Mouse (Mus musculus) adrenal gland, postnatal 25 days (tissue): Measurements from ENCODE around the gene Unc80. TPM values are rescaled to one million over a fixed set of nuclear protein-coding genes. Genes with fewer than 3 reads are reported as not detected.
"Not testable (repeated sequence)": the region's sequence is repeated elsewhere in the genome, so short reads cannot be mapped to it uniquely, and the experiment has no call there.

Experiments used
- DNase-seq: peaks from one replicate; pipeline ENCODE4 v3.0.0; 2021; ENCODE audit warnings: mixed read lengths
- total RNA-seq: library from RNA; stranded (reverse); gene quantifications from 2 replicates; pipeline ENCODE4 v1.2.3, GENCODE M21; 2021

The Unc80 gene
- total RNA-seq, 1 experiment from 2014 or later = 13.5 TPM

DNA sequence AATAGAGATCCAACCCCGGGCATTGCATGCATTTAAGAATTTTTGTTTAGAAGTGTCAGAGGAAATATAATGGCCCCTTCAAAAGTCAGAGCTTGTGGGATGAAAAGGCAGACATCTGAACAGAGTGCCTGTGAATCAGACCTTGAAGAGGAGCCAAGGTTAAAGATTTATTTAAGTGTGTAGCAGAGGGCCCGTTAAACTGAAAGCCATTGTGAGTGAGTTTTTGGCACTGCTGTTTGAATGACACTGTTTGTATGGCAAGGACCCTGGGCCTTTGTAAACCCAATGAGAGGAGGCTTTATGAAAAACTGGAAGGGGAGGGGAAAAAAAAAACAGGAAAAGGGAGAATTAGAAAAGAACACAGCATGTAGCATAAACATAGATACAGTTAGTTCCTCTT lies 170.0 kb downstream of the Unc80 start:
- DNase-seq = no peak

GRCm38 (mm10) chr1:66646894-66647293 lies 178.7 kb downstream of the Unc80 start:
- peak; percentile 50 for DNase-seq

- no peak for DNase-seq
Observed at GRCm38 (mm10) chr1:66649568-66649967, 181.4 kb downstream of the Unc80 start.

GRCm38 (mm10) chr1:66650006-66650405 lies 181.8 kb downstream of the Unc80 start:
- DNase-seq = no peak

GRCm38 (mm10) chr1:66655119-66655746 lies 187.1 kb downstream of the Unc80 start:
- DNase-seq = no peak

DNA sequence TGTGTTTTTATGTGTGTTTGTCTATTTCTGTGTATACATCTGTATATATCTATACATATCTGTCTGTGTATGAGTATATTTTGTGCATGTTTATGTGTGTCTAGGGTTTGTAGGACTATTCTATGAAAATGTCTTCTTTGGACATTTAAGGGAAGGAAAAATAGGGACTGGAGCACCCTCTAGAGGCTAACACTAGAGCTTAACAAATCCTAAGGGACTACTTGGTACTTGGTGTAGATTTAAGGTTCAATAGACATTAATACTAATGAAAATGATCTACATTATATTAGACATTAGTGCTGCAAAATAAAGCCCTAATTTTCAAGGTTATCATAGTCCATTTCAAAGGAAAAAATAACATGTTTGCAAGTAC lies 187.6 kb downstream of the Unc80 start:
- no peak for DNase-seq

GRCm38 (mm10) chr1:66671475-66671874 lies 203.3 kb downstream of the Unc80 start:
- no peak for DNase-seq

- no peak for DNase-seq
Observed at GRCm38 (mm10) chr1:66672812-66673211, 204.6 kb downstream of the Unc80 start.

DNA sequence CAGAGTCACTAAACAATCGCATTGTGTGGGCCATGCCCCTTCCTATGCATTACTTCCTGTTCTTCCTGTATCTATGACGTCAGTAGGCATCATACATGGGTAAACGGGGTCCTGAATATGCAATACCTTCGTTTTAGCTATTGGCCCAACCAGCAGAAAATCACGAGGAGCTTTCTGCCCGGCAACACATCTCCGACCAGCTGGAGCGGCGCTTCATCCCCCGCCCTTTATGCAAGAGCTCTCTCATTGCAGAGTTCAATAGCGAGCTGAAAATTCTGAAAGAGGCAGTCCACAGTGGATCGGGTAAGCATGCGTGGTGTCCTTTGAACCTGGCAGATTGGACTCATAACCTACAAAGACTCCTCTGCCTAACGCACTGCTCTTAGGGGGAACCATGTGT lies 209.8 kb downstream of the Unc80 start:
- DNase-seq = no peak

DNA sequence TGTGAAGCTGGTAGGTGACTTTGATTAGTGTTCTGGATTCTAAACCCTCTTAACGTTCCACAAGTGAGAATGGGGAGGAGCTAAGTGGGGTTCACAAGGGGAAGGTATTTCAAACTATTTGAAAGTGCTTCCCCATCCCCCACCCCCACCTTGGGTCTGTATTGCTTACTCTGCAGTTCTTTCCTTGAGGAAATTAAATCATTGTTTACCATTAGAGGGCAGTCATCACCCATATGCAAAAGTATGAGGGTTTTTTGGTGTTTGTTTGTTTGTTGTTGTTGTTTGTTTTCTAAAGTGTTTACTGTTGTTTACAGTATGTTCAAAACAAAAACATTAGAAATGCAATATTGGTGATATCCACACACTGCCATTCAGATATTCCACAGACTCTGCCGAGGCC lies 210.5 kb downstream of the Unc80 start:
- no peak for DNase-seq

GRCm38 (mm10) chr1:66682974-66683373 lies 214.8 kb downstream of the Unc80 start:
- DNase-seq = no peak

GRCm38 (mm10) chr1:66691772-66692171 lies 223.6 kb downstream of the Unc80 start:
- DNase-seq = no peak

DNA sequence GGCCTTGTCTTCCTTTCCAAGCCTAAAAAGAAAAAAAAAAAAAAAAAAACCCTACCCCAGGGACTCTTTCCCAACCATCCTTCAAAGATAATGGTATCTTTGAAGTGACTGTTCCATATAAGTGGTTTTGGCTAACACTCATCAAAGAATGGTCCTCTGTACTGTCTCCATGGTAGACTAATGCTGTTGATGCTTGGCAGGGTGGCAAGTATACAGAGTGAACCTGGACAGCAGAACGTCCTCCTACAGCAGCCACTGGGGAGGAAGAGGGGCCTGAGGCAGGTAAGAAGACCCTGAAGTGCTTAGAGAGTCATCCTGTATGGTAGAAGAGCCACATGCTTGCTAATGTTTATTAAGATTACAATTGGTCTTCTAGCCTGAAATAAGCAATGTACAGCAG lies 224.1 kb downstream of the Unc80 start:
- DNase-seq = no peak

DNA sequence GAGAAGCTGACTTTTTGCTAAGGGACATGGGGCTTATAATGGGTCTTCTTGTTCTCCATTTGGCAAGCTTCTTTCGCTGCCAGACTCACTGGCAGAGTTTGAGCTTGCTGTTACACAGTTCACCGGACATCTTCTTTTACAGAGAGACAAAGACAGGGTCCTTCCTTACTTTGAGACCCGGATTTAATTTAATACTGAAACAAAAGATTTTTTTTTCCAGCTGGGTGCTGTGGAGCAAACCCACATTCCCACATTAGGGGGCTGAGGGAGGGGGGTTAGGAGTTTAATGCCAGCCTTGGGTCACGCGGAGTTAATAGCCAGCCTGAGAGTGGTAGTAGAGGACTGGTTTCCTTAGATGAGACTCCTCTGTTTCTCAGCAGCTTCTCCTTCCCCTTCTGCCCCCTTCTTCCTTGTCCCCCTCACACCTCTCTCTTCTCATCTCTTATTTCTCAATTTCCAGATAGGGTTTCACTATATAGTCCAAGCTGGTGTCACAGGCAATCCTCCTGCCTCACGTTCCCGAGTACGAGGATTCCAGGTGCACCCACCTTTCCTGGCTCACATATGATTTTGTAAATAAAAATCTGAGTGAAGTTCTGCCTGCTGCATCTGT lies 224.7 kb downstream of the Unc80 start:
- DNase-seq = no peak

- no peak for DNase-seq
Observed at GRCm38 (mm10) chr1:66694266-66694665, 226.1 kb downstream of the Unc80 start.

GRCm38 (mm10) chr1:66695296-66695695 lies 227.1 kb downstream of the Unc80 start:
- DNase-seq = peak; percentile 22

GRCm38 (mm10) chr1:66699630-66700029 lies 231.5 kb downstream of the Unc80 start:
- DNase-seq = not testable (repeated sequence)

DNA sequence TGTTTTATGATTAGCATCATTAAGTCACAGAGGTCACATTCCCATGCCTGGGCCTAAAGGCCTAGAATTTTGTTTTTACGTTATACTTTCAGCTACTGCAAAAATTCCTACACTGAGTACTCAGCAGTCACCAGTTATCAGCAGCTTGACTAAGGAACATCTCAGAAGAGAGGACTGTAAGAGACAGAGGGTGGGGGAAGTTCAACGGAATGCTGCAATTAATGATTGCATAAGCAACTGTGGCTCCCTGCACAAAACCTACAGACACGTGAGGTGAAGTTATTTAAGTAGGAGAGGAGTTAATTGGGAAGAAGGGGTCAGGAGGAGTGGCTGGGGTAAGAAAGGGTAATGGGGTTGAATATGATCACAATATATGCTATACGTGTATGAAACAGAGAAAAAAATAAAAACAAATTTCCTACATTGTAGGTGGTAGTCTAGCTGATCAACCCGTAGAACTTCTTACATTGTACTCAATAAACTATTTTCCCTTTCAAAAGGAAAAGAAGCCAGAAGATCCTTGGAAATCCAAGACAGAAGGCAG lies 232.1 kb downstream of the Unc80 start:
- DNase-seq = no peak

- DNase-seq = peak; percentile 95
Observed at GRCm38 (mm10) chr1:66700693-66701575, 232.8 kb downstream of the Unc80 start, which contains the start of gene Rpe. TSS of gene Rpe (plus strand) at chr1:66700831.

- DNase-seq = no peak
Observed at GRCm38 (mm10) chr1:66701576-66701940, 233.4 kb downstream of the Unc80 start.

GRCm38 (mm10) chr1:66702623-66703345 lies 234.6 kb downstream of the Unc80 start:
- no peak for DNase-seq

- no peak for DNase-seq
Observed at GRCm38 (mm10) chr1:66704523-66704922, 236.4 kb downstream of the Unc80 start.
